Mouse (Mus musculus): ENCODE results near the gene 1700019D03Rik.

DNA sequence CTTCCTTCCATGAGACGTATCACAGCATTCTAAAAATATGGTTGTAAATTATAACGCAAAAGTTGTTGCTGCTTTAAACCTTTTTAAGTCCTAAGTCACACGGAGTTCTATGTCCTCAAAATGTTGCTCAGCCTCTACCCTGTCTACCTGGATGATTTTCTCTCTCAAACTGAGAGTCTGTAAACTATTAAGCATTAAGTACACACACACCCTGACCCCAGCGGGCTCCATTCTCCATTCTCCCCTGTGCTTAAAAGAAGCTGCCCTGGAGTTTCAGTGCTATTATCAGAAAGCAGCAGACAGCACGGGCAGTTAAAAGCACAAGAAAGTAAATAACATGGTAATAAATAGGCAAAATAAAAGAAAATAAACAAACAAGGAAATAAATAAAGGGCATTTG lies 39.1 kb upstream of the 1700019D03Rik start:
- TF ChIP-seq CTCF (IDR thresholded peaks at IDR 0.05) (no peak), POLR2A (IDR thresholded peaks at IDR 0.05; ENCODE audit: insufficient read depth, low read depth, low read length) (no peak), EP300 (IDR thresholded peaks at IDR 0.05; ENCODE audit: insufficient read depth, low read depth, low read length) (no peak)

All from heart, adult 2 months (tissue).